Mouse (Mus musculus) NIH3T3 (cell line): ENCODE measurements at regions not wholly inside any gene's neighbourhood (a gene's known extent, or its start where the extent isn't known, plus 50 kb on each side); places are given as distances from the start of the nearest gene placed in this dataset.

Source experiments
- DNase-seq: peaks from one replicate; pipeline ENCODE4 v3.0.0-alpha.2; 2012; ENCODE audit warnings: low read depth

GRCm38 (mm10) chr13:80188734-80189133, 694.5 kb upstream of the Arrdc3 start:
- no peak for DNase-seq

- no peak for DNase-seq
These were observed 688.0 kb upstream of the Arrdc3 start for GRCm38 (mm10) chr13:80195065-80195605.

DNA sequence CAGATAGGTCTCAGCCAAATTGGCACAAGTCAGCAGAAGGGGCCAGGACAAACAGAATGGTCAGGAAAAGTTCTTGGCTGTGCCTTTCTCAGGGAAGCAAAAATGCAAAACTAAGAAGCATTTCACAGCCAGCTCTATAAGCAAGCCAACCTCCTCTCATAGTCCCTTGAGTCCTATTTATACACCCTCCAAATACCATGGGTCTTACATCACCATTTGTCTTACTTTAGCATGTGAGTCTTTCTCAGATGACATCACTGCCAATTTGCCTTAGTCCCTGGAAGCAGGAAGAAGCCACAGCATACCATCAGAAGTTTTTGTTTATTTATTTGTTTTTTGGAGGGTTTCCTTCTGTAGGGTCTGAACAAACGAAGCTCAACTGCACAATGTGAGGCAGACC, 659.1 kb upstream of the Arrdc3 start:
- DNase-seq, result no peak

GRCm38 (mm10) chr13:80231381-80231780, 651.8 kb upstream of the Arrdc3 start:
- no peak for DNase-seq

DNA sequence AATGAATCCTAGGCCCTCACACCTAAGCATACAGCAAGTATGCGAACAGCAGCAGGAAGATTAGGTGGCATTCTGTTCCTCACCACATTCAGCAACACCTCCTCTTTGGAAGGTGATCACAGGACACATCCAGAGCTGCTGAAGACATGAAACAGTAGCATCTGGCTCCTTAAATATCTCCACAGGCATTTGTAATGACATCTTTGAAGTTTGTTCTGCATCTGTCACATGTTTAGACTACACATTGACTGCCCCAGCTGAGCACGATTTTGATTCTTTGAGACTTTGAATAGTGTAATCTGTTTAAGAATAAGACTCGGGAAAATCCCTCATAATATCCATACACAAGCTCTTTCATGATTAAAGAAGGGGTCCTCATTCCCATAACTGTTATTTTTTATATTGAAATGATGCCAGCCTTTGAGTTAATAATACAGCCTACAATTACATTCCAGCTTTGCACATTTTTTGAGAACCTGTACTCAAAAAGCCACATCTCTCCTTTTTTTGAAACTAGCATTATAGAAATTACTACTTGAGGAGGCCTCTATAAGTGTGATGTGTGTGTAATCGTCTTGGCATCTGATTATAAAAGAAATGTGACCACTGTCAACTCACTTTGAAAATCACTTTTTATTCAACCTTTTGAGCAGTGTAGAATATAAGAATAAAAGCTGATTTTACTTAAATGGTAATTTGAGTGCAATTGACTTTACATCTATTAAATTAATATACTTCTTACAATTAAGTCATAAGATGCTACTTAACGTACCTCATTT, 647.7 kb upstream of the Arrdc3 start:
- no peak for DNase-seq

GRCm38 (mm10) chr13:80262826-80263225, 620.4 kb upstream of the Arrdc3 start:
- no peak for DNase-seq

- no peak for DNase-seq
These were observed 616.1 kb upstream of the Arrdc3 start for GRCm38 (mm10) chr13:80267131-80267530.

GRCm38 (mm10) chr13:80273976-80274375, 609.2 kb upstream of the Arrdc3 start:
- no peak for DNase-seq

DNA sequence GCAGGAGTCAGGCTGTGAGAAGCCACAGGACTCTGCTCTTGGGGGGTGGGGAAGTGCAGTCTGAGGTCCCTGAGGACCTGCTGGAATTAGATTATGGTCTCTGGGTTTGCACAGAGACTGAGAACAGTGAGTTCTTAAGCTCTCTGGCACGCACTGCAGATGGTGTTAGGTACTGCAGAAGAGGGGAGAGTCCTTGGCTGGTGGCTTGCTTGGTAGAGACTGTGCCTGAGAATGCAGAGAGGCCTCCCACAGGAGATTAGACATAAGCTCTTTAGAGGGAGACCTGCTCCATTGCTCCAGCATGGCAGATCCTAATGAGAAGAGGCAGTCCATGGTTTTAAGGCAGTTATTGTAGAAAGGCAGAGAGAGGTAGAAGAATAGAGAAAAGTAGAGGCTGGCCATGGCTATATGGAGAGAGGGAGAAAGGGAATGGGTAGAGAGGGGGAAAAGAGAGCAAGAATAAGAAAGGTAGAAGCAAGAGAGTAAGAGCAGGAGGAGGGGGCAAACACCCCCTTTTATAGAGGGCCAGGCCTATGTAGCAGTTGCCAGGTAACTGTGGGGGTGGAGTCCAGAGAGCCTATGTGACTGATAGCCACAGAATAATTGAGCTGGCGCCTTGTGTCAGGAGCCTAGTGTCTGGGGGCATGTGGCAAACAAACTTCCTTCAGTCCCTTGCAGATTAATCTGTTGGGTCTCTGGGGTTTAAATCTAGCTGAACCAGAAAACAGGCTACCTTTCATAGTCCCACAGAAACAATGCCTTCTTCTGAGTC, 591.3 kb upstream of the Arrdc3 start:
- no peak for DNase-seq

DNA sequence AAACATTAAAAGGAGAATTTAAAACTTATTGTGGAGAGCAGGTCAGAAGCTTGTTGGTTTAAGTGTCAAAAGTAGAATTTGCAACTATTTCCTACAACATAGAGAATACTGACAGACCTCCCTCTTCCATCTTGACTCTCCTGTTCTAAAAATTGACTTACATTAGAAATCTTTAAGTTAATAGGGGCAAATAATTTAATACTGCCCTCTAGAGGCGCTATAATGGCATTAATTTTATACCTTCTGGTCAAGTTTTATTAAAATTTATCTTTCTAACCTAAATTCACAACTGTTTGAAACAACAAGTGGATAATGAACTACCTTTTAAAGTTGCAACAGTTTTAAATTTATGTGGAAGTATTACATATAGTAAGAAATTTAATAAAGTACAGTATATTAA, 587.5 kb upstream of the Arrdc3 start:
- DNase-seq, result peak; percentile 10

- no peak for DNase-seq
These were observed 549.0 kb upstream of the Arrdc3 start for GRCm38 (mm10) chr13:80334073-80334704.

- DNase-seq, result no peak
These were observed 548.1 kb upstream of the Arrdc3 start for GRCm38 (mm10) chr13:80334865-80335655.

GRCm38 (mm10) chr13:80346980-80347649, 536.1 kb upstream of the Arrdc3 start:
- no peak for DNase-seq

DNA sequence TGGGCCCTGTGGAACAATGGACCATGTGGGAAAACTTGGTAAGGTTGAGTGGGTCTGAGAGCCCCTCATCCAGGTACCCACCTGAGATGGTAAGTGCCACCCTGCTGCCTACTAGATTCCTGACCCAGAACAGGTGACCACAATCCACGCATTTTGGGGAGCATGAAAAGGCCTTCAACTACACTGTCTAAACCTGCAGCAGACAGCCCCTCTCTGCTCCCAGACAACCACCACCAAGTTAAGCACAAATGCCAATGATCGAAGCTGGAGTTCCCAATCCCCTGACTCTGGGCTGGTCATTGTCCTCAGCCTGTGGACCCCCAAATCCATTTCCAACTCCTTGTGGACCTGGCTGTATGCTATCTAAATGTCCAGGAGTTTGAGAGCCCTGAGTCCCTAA, 517.2 kb upstream of the Arrdc3 start:
- DNase-seq, result no peak

DNA sequence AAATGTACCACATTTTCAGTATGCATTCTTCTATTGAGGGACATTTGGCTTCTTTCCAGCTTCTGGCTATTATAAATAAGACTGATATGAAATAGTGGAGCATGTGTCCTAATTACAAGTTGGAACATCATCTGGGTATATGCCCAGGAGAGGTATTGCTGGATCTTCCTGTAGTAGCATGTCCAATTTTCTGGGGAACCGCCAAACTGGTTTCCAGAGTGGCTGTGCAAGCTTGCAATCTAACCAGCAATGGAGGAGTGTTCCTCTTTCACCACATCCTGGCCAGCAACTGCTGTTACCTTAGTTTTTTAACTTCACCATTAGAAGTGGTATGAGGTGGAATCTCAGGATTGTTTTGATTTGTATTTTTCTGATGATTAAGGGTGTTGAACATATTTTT, 512.7 kb upstream of the Arrdc3 start:
- DNase-seq, result no peak

DNA sequence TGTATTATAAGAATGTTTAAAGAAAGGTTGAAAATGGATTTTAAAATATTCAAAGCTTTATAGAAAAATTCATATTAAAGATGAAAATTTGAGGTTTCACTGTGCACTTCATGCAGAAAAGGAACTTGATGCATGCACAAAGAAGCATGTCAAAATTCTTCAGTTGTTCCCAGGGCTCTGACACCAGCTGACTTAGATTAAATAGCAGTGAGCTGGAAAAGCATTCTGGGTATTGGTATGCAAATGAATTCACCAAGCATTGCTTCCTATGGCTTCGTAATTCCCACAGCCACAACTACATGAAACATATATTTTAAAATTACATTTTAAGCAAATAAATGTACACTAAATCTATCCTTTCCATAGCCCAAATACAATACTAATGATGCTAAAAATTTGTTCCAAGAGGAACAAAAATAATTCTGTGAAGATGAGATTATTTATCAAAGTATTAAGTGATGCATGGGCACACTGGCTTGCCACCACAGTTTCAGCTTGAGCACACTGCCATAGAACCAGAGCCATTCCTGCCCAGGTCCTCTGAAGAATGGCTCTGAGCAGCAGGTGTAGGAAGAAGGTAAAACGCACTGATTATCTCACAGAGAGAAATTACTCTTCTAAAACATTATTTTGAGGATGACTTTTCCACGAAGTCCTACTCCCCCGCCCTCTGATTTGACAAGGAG, 501.8 kb upstream of the Arrdc3 start:
- no peak for DNase-seq

GRCm38 (mm10) chr13:80381966-80382666, 501.1 kb upstream of the Arrdc3 start:
- DNase-seq, result no peak

- no peak for DNase-seq
These were observed 474.3 kb upstream of the Arrdc3 start for GRCm38 (mm10) chr13:80408928-80409327.

- DNase-seq, result no peak
These were observed 473.3 kb upstream of the Arrdc3 start for GRCm38 (mm10) chr13:80409790-80410433.
